Mouse (Mus musculus) neural tube, embryonic 10.5 days (tissue): Measurements from ENCODE around the gene Lysmd1.
"Not testable (repeated sequence)": the region's sequence is repeated elsewhere in the genome, so short reads cannot be mapped to it uniquely, and the experiment has no call there.

Experiments
- DNase-seq: peaks from one replicate; pipeline ENCODE4 v3.0.0-alpha.2; 2017; ENCODE audit warnings: low spot score; ENCODE audit errors: extremely low spot score

Lysmd1 gene

GRCm38 (mm10) chr3:95133680-95134101 is at the start of gene Lysmd1, which contains the start of gene Scnm1:
Gene Lysmd1 (plus strand): TSS chr3:95134088.
Gene Scnm1 (minus strand): TSS chr3:95134011.
- DNase-seq: peak; percentile 86

GRCm38 (mm10) chr3:95088071-95088470 is 45.8 kb upstream of the Lysmd1 start:
- DNase-seq: no peak

- DNase-seq: no peak
Measured at GRCm38 (mm10) chr3:95100854-95101253, 33.0 kb upstream of the Lysmd1 start.

GRCm38 (mm10) chr3:95105121-95105520 is 28.8 kb upstream of the Lysmd1 start:
- DNase-seq: no peak

GRCm38 (mm10) chr3:95105586-95106337 is 28.1 kb upstream of the Lysmd1 start:
- DNase-seq: no peak

- peak; percentile 96 for DNase-seq
Measured at GRCm38 (mm10) chr3:95106338-95107117, 27.4 kb upstream of the Lysmd1 start, which contains the start of gene Pip5k1a. Gene Pip5k1a (minus strand): TSS chr3:95106930.

GRCm38 (mm10) chr3:95107308-95107707 is 26.6 kb upstream of the Lysmd1 start:
- DNase-seq: not testable (repeated sequence)

GRCm38 (mm10) chr3:95107898-95108297 is 26.0 kb upstream of the Lysmd1 start:
- no peak for DNase-seq

GRCm38 (mm10) chr3:95110911-95111726 is 22.8 kb upstream of the Lysmd1 start, which contains the start of gene Vps72:
Gene Vps72 (plus strand): TSS chr3:95111022.
- peak; percentile 93 for DNase-seq

- no peak for DNase-seq
Measured at GRCm38 (mm10) chr3:95112760-95113159, 21.1 kb upstream of the Lysmd1 start.

- DNase-seq: no peak
Measured at GRCm38 (mm10) chr3:95117751-95118150, 16.1 kb upstream of the Lysmd1 start.

- DNase-seq: no peak
Measured at GRCm38 (mm10) chr3:95121580-95121979, 12.3 kb upstream of the Lysmd1 start.

GRCm38 (mm10) chr3:95124246-95124645 is 9.6 kb upstream of the Lysmd1 start, which contains the start of gene Tmod4:
Gene Tmod4 (plus strand): TSS chr3:95124476.
- no peak for DNase-seq

GRCm38 (mm10) chr3:95124972-95125371 is 8.9 kb upstream of the Lysmd1 start:
- DNase-seq: no peak

- DNase-seq: peak; percentile 41
Measured at GRCm38 (mm10) chr3:95129226-95129651, 4.6 kb upstream of the Lysmd1 start.

- no peak for DNase-seq
Measured at GRCm38 (mm10) chr3:95130081-95130480, 3.8 kb upstream of the Lysmd1 start.

- not testable (repeated sequence) for DNase-seq
Measured at GRCm38 (mm10) chr3:95132389-95132788, 1.5 kb upstream of the Lysmd1 start.

- no peak for DNase-seq
Measured at GRCm38 (mm10) chr3:95133176-95133575, 712 bp upstream of the Lysmd1 start.

GRCm38 (mm10) chr3:95134133-95134532 is 245 bp downstream of the Lysmd1 start:
- DNase-seq: not testable (repeated sequence)

- no peak for DNase-seq
Measured at GRCm38 (mm10) chr3:95135023-95135422, 1.1 kb downstream of the Lysmd1 start.

GRCm38 (mm10) chr3:95135433-95136052 is 1.7 kb downstream of the Lysmd1 start:
- no peak for DNase-seq
